Mouse (Mus musculus) T-helper 17 cell (primary cell): ENCODE results near the gene Vps41.

Experiments used
- in situ Hi-C, 2 experiments: fragments of 300-600 bp; cut with MboI, MseI; formaldehyde crosslinking; loops; 1 replicate in 1 of 2; 2 replicates in 1 of 2; pipeline ENCODE4 v1.15.1; 2025; ENCODE audit warnings: high pct_unique_total_duplicates in 2 of 2

The Vps41 gene

DNA sequence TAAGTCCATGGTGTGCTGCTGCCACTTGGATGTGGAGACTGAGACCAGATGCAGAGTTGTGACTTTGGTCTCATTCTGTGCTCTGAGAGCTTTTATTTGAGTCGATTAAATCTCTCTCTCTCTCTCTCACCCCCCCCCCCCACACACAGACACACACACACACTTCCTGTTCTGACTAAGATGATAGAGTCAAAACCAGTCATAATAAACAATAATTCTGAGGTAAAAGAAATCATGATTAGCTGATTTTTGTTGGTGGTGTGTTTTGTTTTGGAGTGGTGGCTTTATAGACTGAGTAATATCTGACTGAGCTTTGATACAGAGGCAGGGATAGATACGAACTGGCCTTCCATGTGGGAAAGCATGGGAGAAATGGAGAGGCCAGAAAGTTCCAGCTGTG, 74.6 kb downstream of the Vps41 start:
- in situ Hi-C loops, result no loop called here

DNA sequence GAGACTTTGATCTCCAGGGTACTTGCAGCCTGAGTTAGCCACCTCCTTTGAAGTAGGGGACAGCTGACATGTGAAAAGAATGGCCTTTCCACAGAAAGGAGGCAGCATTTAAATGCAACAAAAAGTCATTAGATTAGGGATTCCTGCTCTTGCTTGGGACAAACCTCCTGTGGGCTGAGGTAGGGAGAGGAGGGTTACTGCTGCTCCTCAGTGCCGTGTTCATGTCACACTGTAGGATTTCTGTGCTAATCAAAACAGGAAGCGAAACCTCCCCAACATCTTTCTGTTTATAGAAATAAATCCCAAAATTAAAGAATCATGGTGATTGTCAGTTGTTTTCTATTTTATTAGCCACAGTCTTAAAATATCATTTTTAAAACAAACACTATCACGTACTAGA, 77.4 kb downstream of the Vps41 start:
- in situ Hi-C loops, result no loop called here

DNA sequence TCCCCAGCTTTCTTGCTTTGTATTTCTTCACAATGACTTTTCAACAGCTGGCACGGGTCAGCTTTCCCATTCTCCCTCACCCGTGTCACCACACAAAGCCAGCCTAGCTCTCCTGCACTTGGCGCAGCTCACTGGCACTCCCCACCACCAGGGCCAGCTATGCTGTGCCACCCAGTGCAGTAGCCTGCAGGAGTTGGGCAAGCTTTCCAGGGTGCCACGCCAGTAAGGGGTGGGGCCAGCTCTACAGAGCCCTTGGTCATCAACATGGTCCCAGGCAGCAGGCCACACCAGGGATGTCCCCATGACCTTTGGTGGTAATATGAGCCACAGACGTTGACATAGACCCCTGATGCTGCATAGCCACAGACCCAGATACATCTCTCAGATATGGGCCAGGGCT, 80.5 kb downstream of the Vps41 start:
- in situ Hi-C loops, result no loop called here

DNA sequence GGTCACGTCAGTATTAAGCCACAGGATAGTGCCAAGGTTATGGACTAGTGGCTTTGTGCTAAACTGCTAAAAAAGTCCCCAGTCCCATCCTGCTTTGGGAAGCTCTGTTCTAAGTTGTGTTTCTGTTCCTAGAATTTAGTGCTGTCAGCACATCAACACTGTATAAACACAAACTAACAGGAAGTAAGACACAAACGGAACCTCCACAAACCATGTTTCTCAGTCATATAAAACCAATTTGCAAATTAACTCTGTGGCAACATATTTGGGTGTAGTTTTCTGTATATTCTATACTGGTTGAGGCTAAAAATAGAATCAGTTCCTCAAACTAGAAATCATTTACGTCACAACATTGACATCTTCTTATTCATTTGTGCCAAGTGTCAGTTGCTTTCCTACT, 83.3 kb downstream of the Vps41 start:
- in situ Hi-C loops, result no loop called here

DNA sequence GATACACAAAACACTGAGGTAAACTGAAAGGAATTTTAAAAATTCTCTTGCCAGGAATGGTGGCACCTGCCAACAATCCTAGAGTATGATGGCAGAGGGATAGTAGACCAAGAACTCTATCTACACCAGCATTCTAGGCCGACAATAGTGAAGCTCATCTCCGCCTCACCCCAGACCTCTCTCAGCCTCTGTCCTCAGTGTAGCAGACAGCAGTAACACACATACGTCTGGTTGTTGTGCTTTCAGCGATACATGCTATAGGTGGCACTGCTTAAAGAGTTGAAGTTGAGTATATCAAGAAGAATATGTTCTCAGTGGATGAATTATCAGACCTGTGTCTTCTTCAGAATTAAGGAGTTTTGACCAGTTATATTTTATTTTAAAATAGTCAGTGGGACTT, 92.4 kb downstream of the Vps41 start:
- in situ Hi-C loops, result loop anchor here in 1 of 2 experiments (5.0 kb wide), 1 partner anchor 752 kb away; no protein-coding TSS in a partner anchor

DNA sequence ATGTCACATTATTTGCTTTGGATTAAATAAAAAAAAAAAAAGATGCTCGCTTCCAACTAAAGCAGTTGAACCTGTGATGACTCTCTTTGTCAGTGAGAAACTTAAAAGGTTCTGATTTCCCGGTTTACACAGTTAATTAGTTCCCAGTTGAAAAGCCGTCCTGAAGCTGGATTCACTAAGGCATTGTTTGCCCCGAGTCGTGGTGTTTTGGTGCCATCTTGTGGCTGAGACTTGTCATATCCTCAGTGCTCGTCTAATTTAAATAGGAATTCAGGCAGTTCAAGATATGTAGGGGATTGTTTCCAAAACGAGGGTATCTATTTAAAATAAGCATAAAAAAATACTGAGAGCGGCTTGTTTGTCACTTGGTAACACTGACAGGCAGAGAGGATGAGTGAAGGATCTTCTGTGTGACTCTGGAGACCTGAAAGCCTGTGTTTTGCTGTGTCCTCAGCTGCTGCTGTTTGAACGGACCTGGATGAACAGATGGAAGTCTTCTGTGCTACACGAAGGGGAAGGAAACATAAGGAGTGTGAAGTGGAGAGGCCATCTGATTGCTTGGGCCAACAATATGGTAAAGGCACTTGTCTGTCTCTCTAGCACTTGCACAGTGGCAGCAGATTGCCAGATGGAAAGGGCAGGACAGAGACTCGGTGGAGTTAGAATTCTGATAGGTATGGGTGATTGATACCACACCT, 93.0 kb downstream of the Vps41 start:
- in situ Hi-C loops, result loop anchor here (5.0 kb wide), 1 partner anchor 753 kb away; no protein-coding TSS in a partner anchor

DNA sequence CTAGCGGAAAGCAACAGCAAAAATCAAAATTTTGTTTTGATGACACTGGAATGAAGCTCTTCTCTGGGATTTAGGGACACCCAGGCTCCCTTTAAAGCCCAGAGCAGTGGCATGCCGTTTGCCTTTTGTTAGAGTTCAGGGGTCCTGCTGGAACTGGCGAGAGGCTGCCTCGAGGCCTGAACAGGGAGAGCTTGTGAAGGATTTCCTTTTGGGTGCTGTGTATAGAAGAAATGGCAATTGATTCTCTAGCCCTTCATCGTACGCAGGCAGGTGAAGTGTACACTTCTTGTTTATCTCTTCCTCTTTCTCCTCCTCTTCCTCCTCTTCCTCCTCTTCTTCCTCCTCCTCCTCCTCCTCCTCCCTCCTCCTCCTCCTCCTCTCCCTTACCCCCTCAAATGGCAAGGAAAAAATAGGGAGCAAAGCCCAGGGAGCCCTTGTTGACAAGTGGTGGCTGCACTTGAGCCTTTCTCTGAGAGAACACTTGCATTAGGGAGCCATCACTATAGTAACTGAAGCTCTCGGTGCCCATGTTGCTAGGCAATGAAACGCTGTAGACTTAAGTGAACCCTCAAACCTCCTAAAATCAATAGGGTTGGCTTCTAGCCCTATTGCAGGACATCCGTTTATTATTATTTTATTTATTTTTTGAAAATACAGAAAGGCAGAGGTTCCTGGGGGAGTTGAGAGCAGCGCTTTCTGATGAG, 107.5 kb downstream of the Vps41 start:
- in situ Hi-C loops, result no loop called here

DNA sequence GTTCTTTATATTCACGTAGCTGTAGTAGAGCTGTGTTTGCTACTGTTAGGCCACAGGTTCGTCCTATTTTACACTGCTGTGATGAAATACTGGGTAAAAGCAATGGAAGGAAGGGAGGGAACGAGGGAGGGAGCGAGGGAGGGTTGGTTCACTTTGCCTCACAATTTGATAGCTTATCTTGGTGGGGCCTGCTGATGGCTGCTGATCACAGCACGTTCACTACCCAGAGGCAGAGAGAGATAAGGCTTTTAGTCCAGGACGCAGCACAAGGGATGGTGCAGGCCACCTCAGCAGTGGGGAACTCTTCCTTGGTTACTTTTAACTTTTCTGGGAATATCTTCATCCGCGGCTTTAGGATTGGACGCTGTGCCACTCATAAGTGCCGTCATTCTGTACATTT, 109.9 kb downstream of the Vps41 start:
- in situ Hi-C loops, result no loop called here

DNA sequence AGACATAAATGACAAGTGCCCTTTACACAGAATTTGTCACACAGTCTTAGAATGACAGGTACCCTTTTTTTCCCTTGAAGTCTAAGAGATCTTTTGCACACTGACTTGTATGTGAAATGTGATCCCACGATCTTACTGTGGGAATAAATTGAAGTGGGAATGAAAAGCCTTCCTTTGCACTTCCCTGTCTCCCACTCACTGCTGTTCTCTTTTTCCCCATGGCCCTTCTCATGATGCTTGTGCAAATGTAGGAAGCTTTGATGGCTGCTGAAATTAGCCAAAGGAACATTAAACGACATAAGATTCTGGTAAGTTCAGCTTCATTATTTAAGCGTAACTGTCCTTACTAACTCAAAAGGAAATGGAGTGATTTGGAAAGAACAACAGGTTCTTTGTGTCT, 113.4 kb downstream of the Vps41 start:
- in situ Hi-C loops, result no loop called here

DNA sequence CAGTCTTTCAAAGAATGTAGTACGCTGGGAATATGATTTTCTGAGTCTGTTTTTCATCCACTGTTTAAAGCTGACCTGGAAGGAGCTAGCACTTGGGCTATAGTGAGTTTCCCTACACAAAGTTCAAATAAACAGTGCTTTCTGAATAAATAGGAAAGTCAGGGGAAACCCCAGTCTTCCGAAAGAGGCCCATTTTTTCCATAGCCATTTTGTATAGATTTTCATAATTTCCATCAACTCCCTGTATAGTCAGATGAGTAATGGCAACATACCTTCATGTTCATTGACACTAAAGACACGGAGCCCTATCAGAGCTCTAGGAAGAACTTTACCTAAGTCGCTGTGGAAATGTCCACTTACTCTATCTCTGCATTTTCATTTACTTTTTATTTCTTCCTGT, 122.1 kb downstream of the Vps41 start:
- in situ Hi-C loops, result no loop called here

DNA sequence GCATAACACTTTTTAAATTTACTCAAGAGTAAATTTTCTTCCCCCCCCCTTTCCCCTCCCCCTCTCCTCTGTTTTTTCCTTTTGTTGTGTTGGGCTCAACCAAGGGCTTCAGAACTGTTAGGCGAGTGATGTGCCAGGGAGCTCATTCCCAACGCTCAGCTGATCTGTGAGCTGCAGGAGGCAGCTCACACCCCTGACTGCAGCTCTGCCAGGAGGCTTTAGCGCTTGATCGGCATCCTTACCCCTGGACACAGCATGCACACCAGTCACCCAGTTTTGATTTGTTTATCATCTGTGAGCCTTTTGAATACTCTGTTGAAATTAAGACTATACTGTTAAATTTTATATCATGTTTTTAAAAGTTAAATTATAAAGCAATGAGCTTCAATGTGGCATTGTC, 123.3 kb downstream of the Vps41 start:
- in situ Hi-C loops, result no loop called here

DNA sequence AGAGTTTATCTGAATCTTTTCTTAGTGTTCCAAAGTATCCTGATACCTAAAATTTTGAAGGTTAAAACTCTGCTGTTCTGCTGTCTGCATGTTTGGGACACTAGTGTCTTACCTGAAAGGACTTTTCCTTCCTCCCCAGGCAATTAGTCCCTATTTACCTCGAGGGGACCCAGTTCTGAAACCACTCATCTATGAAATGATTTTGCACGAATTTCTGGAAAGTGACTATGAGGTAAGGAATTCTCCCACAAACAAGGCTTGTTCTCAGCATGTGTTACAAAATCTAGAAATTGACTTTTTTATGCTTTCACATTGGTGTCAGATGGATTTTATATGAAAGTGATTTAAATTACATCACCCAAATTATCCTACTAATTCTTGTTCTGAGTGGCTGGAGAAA, 123.9 kb downstream of the Vps41 start:
- in situ Hi-C loops, result no loop called here

DNA sequence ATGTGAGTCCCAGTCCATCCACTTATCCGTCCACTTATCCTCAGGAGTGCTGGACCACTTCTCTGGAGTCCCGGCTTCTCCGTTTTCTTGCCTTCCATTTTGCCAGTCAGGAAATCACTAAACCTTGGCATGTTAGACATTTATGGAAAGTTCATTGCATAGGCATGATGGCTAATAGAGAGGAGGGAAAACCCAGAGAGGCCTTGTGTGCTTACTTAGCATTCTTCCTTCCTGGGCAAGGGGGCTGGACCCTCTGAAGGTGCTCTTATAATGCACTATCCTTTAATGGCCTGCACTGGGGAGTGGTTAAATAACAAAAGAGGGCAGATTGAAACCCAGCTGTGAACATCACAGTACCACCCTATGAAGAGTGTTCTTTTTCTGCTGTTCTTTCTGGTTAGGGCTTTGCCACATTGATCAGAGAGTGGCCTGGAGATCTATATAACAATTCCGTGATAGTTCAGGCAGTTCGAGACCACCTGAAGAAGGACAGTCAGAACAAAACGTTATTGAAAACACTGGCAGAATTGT, 124.7 kb downstream of the Vps41 start:
- in situ Hi-C loops, result no loop called here

DNA sequence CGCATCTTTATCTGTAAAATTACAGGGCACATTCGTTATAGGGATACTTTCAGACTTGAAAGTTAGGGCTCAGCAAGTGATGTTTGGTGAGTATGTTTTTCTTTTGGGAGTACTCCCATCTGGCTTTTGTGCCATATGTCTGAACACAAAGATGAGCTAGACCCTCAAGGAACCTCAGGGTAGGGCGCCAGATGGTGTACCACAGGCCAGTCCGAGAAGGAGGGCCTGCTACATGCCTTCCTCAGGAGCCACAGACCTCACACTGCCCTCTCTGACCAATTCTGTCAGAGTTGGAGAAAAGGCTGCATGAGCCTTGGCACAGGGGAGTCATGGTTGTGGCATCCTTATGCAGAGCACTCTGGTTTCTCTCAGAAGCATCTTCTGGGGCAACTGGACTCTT, 125.5 kb downstream of the Vps41 start:
- in situ Hi-C loops, result no loop called here

DNA sequence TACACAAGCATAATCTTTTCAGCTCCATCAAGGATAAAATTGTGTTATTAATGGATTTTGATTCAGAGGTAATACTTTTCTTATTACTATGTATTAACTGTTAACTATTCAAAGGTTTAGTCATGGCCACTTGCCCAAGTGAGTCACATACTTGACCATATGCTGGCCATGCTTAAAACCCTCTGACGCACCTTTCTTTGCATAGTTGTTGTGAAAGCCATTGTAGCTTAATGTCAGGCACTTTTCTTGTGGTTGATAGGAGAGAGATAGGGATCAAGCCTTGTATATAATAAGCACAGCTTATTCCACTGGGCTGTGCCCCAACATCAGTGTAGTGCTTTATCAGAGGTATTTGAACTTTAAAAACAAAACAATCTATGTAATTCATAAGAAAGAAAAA, 126.5 kb downstream of the Vps41 start:
- in situ Hi-C loops, result no loop called here

DNA sequence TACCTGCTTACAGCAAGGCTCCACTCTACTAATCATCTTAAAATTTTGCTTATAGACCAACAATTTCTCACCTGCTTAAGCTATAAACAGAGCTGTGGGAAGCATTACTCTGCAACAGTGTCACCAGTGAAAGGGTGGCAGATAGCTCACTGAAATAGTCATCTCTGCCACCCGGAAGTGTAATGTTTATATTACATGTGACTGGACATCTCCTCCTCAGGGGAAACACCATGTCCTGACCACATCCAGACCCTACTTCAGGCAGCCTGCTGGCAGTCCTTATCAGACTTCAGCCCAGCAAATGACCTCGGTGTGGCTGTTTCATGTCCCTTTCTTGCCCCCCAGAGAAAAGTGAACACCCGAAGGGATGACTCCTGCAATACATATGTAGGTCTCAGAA, 130.3 kb downstream of the Vps41 start:
- in situ Hi-C loops, result no loop called here

DNA sequence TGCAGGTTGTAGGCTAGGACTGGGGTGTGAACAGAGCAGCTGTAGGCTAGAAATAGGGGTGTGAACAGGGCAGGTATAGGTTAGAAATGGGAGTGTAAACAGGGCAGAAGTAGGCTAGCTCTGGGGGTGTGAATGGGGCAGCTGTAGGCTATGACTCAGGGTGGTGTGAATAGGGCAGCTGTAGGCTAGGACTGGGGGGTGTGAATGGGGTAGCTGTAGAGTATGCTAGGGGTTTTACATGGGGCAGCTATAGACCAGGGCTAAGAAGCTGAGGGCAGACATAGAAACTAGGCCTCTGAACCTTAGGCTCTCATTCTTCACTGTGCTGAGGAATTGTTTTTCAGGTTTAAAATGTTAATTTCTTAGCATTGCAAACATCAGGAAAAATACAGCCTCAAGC, 132.5 kb downstream of the Vps41 start:
- in situ Hi-C loops, result no loop called here

DNA sequence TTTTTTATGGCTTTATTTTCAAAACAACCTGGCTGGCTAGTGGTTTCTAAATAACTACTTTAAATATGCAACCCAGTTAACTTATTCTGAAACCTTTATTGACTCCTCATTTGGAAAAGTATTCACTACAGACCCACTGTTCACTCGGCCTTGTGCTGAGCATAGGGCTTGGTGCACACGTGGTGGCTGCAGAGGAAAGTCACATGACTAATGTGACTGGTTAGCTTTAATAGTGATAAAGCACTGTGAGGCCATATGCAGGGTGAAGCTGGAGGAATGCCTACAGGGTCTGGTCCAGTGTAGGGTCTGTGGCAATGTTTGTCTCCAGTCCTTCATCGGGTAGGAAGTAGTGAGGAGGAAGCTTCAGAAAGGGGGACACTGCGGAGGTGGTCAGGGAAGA, 134.1 kb downstream of the Vps41 start:
- in situ Hi-C loops, result no loop called here

DNA sequence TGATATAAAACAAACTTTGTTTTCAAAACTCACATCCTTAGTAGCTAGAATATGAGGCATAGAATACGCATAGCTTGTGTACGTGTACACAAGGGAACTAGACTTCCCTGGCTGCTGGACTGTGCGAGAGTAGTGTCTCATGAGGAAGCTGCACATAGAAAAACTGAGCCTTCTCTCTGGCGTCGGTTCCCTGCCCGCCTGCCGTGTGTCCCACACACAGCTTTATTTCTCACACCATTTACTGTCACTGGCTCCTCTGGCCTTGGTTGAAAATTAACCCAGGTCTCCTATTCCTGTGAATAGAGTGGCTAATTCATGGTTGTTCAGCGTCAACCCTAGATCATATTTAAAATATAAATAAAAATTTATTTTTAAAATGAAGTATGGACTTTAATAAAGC, 135.6 kb downstream of the Vps41 start:
- in situ Hi-C loops, result no loop called here

DNA sequence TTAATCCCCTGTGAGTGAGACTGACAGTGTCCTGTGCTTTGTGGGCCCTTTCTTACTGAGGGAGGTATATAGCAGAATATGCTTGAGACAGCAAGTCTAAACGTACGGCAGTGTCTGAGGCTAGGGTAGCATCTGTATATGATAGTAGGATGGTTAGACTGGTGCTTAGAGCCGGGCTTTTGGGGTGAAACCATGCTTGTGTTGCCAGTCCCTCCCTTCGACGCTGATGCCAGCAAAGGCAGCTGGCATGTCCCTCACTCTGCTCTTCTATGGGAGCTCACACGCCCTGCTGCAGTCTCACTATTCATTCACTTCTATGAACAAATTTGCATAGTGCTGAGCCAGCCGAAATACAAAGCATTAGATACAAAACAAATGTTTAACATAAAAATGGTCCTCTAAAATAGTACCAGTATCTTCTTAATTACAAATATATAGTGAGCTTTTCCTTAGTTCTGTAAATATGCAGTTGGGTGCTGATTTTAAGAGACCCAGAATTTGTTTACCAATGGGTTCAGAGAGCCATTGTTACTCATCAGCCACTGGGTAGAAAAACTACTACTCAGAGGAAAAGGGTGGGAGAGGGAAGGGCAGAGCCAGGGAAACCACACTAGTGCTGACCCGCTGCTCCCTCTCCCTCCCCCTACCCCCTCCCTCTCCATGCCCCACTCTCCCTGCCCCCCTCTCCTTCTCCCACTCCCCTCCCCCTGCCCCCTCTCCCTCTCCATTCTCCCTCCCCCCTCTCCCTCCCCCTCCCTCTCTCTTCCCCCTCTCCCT, 139.1 kb downstream of the Vps41 start:
- in situ Hi-C loops, result no loop called here

DNA sequence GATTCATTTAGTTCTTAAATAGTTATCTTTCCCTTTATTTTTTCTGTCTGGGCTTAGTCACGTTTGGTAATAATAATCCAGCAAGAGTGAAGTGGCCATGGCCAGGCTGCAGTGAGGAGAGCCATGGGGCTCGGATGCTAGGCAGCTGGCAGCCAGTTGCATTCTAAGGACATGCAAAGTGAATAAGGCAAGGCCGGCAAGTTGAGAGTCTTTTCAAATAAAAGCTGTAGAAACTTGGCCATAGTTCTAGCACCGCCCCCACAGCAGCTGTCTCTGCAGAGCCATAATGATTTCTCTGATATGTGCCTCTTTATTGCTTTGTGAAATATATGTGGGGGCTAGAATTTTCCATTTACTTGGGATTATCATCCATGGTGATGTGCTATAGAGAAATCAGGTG, 141.1 kb downstream of the Vps41 start:
- in situ Hi-C loops, result no loop called here

DNA sequence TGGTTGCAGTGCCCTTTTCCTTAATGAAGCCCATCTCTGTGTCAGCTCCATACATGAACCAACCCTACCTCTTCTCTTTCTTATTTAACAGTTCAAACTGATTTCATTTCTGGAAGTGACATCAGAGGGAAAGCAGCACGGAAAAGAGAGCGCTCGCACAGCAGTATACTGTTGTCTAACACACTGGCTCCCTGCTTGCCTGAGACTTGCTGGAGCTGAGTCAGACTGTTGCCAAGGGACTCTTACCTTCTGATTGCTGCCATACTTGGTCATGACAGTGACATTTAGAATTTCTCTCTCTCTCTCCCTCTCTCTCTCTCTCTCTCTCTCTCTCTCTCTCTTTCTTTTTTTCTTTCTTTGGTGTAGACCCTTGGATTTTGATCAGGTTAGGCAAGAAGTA, 142.3 kb downstream of the Vps41 start:
- in situ Hi-C loops, result no loop called here
